Mouse (Mus musculus) intestine, embryonic 15.5 days (tissue): ENCODE measurements at regions not wholly inside any gene's neighbourhood (a gene's known extent, or its start where the extent isn't known, plus 50 kb on each side); places are given as distances from the start of the nearest gene placed in this dataset.

ENCODE experiments used
- ATAC-seq: fragments of 200-750 bp; cut with Nextera tagmentation; 2 replicates; pipeline ENCODE4 v1.8.0; 2017; ENCODE audit warnings: moderate TSS enrichment, moderate library complexity
- H3K27ac ChIP-seq: fragments of 300-500 bp; sonication (generic); 2 replicates; pipeline ENCODE4 v1.5.1; 2015; ENCODE audit warnings: mild to moderate bottlenecking, inconsistent platforms
- H3K27me3 ChIP-seq: fragments of 300-500 bp; sonication (generic); replicated peaks from 2 replicates; pipeline ENCODE4 v1.6.1; 2015; ENCODE audit warnings: inconsistent platforms
- H3K36me3 ChIP-seq: fragments of 300-500 bp; sonication (generic); 2 replicates; pipeline ENCODE4 v1.6.1; 2015; ENCODE audit warnings: inconsistent platforms
- H3K4me1 ChIP-seq: fragments of 300-500 bp; sonication (generic); replicated peaks from 2 replicates; pipeline ENCODE4 v1.6.1; 2015; ENCODE audit warnings: inconsistent platforms
- H3K4me2 ChIP-seq: fragments of 300-500 bp; sonication (generic); replicated peaks from 2 replicates; pipeline ENCODE4 v1.6.1; 2015; ENCODE audit warnings: mild to moderate bottlenecking, inconsistent platforms
- H3K4me3 ChIP-seq: fragments of 300-500 bp; sonication (generic); replicated peaks from 2 replicates; pipeline ENCODE4 v1.5.1; 2015; ENCODE audit warnings: inconsistent platforms
- H3K9ac ChIP-seq: fragments of 300-500 bp; sonication (generic); 2 replicates; pipeline ENCODE4 v1.6.1; 2015; ENCODE audit warnings: inconsistent platforms
- H3K9me3 ChIP-seq: fragments of 300-500 bp; sonication (generic); 2 replicates; pipeline ENCODE4 v1.6.1; 2016; ENCODE audit warnings: inconsistent platforms
- WGBS: fragments of 180-500 bp; shearing (Covaris S2); methylation state at CpG from one replicate; pipeline ENCODE4 v1.1.7; 2015; 5-methylcytosine and 5-hydroxymethylcytosine counted together

DNA sequence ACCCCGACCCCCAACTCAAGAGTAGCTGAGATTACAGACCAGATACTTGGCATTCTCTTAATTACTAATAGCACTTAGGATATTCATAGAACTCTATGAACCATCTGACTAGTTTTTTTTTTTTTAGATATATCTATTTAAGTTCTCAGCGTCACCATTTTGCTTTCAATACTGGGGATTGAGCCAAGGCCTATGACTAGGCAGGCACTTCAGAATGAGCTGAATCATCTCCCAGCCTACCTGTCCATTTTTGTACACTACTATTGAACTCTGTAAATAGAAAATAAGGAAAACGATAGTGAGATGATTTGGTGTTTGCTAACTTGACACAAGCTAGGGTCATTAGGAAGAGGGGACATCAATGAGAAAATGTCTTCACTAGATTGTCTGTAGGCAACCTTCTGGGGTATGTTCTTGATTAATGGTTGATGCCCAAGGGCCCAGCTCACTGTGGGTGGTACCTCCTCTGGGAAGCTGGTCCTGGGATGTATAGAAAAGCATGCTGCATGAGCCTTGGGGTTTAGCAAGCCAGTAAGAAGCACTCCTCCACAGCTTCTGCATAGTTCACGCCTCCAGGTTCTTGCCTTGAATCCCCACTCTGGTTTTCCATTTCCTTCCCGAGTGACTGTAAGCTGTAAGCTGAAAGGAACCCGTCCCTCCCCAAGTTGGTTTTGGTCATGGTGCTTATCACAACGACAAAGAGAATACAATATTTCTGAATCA is 603.5 kb upstream of the Arpp21 start:
- Histone ChIP-seq H3K27ac (no peak overlapping the region), H3K36me3 (no peaks in the 10 kb centered on the region), H3K27me3 (no peaks in the 10 kb centered on the region), H3K9me3 (no peaks in the 10 kb centered on the region), H3K4me3 (no peak overlapping the region), H3K4me2 (no peak overlapping the region), H3K9ac (no peak overlapping the region), H3K4me1 (no peaks in the 10 kb centered on the region)
- 74% methylated on average over 7 of the region's 7 CpGs for WGBS
- no peak for ATAC-seq

DNA sequence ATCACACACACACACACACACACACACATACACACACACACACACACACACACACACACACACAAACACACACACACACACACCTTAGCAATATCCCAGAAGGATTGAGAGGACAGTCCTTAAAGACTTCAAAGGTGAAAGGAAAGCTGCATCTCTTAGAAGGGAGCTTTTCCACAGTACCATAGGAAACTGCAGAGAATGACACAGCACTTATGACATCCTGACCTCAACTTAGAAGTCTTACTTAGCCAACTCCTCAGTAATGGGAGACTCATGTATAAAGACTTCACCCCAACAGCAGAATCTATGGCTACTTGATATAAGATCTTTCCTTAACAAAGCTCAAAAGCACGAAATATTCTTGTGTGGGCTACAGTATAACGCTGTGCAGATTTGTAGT is 601.8 kb upstream of the Arpp21 start:
- Histone ChIP-seq H3K9me3 (no peaks in the 10 kb centered on the region), H3K36me3 (no peaks in the 10 kb centered on the region), H3K4me1 (no peaks in the 10 kb centered on the region), H3K9ac (no peak overlapping the region), H3K4me2 (no peak overlapping the region), H3K4me3 (no peak overlapping the region), H3K27me3 (no peaks in the 10 kb centered on the region), H3K27ac (no peak overlapping the region)
- 93% methylated on average over 2 of the region's 2 CpGs for WGBS
- no peak for ATAC-seq

DNA sequence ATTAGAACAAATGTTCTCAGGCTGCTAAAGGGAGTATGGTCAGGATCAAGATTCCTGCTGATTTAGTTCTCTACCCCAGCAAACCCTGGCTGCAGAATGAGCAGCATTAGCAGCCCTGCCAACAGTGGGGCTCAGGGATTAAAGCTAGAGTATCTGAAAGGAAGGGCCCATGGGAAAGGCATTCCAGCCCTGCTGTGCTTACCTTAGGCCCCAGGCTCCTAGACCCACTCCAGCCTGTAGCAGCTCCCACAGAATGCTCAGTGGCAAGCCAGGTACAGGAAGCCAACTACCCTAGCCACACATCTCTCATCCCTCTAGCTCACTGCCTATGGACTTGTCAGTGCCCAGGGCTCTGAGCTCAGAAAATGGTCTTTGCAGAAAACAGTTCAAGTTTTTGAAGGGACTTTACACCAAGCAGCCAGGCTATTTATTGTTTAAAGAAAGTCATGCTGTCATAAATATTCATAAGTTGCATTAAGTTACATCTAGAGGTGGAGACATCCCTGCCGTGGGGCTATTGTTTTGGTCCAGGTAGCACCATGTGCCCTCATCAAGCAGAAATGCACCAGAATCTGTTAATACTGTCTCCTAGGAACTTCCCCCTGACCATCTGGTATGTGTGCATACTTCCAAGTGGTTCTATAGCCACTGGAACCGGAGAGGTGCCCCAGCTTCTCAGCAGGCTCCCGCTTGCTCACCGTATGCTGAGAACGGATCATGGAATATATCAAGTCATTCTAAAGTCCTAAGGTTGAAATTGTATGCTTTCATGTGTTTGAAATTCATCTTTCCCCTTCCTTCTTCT is 598.9 kb upstream of the Arpp21 start:
- 85% methylated on average over 5 of the region's 5 CpGs for WGBS
- Histone ChIP-seq H3K27me3 (no peaks in the 10 kb centered on the region), H3K36me3 (no peaks in the 10 kb centered on the region), H3K4me3 (no peak overlapping the region), H3K4me2 (no peak overlapping the region), H3K27ac (no peak overlapping the region), H3K9me3 (no peaks in the 10 kb centered on the region), H3K4me1 (no peaks in the 10 kb centered on the region), H3K9ac (no peak overlapping the region)
- ATAC-seq: no peak

DNA sequence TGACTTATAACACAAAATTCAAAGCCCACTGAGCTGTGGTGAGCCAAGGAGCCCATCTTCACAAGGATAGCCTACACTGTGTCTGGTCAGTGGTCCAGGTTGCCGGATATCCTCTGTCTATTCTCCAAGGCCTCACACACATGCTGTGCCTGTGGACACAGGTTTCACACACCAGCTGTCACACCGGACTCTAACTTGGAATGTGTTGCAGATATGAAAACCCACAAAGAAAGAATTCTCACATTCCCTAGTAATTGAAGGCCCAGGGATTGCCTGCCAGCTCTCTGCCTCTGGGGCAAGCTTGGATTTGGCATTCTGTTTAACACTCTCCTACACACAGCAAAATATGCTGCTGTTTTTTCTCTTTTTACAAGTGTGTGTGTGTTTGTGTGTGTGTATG is 595.4 kb upstream of the Arpp21 start:
- H3K27ac ChIP-seq: no peak overlapping the region
- H3K9me3 ChIP-seq: no peaks in the 10 kb centered on the region
- 88% methylated on average over 2 of the region's 2 CpGs for WGBS
- H3K27me3 ChIP-seq: no peaks in the 10 kb centered on the region
- no peaks in the 10 kb centered on the region for H3K4me1 ChIP-seq
- H3K36me3 ChIP-seq: no peaks in the 10 kb centered on the region
- H3K9ac ChIP-seq: no peak overlapping the region
- no peak overlapping the region for H3K4me3 ChIP-seq
- ATAC-seq: no peak
- H3K4me2 ChIP-seq: no peak overlapping the region

DNA sequence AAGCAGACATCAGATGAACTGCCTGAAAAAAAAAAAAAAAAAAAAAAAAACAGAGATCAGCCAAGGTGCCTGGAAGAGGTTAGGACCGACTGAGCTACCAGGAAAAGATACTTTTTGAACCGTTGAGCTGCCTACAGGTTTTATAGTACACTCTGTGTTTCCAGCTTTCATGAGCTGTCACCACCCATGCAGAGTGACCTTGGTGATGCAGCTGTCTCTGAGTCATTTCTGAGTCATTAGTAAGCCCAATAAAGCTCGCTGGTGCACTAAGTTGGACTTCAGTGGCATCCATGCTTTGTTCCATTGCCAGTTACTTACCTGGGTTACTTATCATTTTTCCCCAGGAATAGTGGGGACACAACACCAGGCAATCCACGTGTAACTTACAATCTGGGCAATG is 592.9 kb upstream of the Arpp21 start:
- Histone ChIP-seq H3K9me3 (no peaks in the 10 kb centered on the region), H3K4me1 (no peaks in the 10 kb centered on the region), H3K4me3 (no peak overlapping the region), H3K27ac (no peak overlapping the region), H3K27me3 (no peaks in the 10 kb centered on the region), H3K4me2 (no peak overlapping the region), H3K9ac (no peak overlapping the region), H3K36me3 (no peaks in the 10 kb centered on the region)
- whole genome bisulfite sequencing: 69% methylated on average over 4 of the region's 4 CpGs
- no peak for ATAC-seq

DNA sequence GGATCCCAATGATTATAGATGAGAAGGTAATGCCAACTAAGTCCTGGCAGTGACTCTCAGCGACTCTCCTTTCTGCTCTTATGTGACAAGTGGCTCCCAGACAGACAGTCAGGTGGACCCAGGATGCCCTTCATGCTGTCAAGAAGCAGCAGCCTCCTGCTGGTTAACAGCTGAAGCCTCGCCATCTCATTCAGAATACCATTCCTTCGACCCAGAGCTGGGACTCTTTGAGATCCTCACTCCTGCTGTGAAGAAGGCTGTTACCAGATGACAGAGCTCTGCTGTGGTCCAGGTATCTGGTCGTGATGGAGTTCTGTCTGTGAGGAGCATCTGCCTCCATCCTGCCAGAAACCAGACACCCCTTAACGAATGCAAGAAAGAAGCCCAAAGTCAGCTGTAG is 590.9 kb upstream of the Arpp21 start:
- no peak overlapping the region for H3K27ac ChIP-seq
- no peaks in the 10 kb centered on the region for H3K9me3 ChIP-seq
- no peak overlapping the region for H3K4me2 ChIP-seq
- H3K4me3 ChIP-seq: no peak overlapping the region
- H3K4me1 ChIP-seq: no peaks in the 10 kb centered on the region
- H3K36me3 ChIP-seq: no peaks in the 10 kb centered on the region
- no peak for ATAC-seq
- 38% methylated on average over 5 of the region's 5 CpGs for WGBS
- H3K27me3 ChIP-seq: no peaks in the 10 kb centered on the region
- H3K9ac ChIP-seq: no peak overlapping the region

DNA sequence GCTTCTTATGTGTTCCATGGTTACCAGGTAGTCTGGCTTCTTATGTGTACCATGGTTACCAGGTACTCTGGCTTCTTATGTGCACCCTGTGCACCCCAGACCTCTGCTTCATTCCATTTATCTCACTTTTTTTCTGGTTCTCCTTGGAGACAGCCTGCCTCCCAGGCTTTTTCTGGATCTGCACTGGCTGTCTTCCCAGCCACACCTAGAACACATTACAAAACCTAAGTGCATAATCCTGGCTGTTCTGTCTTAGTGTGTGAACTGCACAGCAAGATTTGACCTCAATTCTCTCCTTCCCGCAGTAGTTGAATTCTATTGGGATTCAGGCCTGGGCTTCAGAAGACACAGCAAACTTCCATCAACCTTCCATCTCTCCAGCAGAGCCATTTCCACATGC is 586.2 kb upstream of the Arpp21 start:
- Histone ChIP-seq H3K4me2 (no peak overlapping the region), H3K4me1 (no peaks in the 10 kb centered on the region), H3K4me3 (no peak overlapping the region), H3K9ac (no peak overlapping the region), H3K9me3 (no peaks in the 10 kb centered on the region), H3K36me3 (no peaks in the 10 kb centered on the region), H3K27ac (no peak overlapping the region), H3K27me3 (no peaks in the 10 kb centered on the region)
- 90% methylated on average over 1 of the region's 1 CpGs for WGBS
- ATAC-seq: no peak

DNA sequence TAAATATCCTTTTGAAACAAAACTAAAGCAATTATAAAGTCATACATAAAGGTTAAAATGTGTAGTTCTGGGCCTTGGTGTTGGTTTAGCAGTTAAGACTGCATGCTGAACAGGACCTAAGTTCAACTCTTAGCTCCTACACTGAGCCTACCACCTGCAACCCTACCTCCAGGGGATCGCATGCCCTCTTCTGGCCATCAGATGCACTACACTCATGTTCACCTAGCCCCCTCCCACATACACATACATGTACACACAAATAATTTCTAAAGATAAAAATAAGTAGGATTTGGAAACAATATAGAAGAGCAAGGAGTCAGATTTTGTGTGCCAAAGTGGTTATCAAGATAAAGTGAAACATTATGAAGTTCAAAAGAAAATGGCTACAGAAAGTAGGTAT is 576.2 kb upstream of the Arpp21 start:
- no peak overlapping the region for H3K9ac ChIP-seq
- no peaks in the 10 kb centered on the region for H3K27me3 ChIP-seq
- 44% methylated on average over 1 of the region's 1 CpGs for WGBS
- H3K9me3 ChIP-seq: no peaks in the 10 kb centered on the region
- no peak overlapping the region for H3K4me3 ChIP-seq
- H3K36me3 ChIP-seq: no peaks in the 10 kb centered on the region
- H3K4me1 ChIP-seq: no peaks in the 10 kb centered on the region
- H3K27ac ChIP-seq: no peak overlapping the region
- no peak for ATAC-seq
- no peak overlapping the region for H3K4me2 ChIP-seq

DNA sequence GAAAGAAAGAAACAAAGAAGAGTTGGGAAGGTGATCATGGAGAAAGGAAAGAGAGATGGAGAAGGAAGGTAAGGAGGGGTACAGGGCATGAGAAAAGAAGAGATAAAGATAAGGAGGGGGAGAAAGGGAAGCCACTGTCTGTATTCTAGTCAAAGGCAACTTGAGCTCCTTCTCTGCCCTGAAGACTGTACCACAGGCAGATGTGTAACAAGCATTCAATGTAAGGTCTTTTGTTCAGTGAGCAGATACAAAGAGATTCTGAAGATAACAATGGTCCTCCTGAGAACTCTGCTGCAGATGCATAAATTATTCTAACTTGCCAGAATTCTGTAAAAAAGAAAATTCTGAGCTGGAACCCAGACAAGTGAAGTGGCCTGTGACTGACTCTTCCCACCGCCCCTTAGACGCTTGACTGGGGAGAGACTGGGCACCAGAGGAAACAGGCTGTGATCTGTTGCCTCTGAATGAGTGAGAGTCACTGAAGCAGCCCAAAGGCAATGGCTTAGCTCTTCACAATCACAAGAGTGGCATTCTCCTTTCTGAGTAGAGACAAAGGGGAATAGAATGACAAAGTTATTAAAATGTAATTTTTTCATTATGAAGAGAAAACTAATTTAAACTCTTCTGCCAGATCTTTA is 564.0 kb upstream of the Arpp21 start:
- no peak overlapping the region for H3K4me2 ChIP-seq
- no peak overlapping the region for H3K9ac ChIP-seq
- no peaks in the 10 kb centered on the region for H3K4me1 ChIP-seq
- H3K4me3 ChIP-seq: no peak overlapping the region
- H3K27me3 ChIP-seq: no peaks in the 10 kb centered on the region
- no peaks in the 10 kb centered on the region for H3K9me3 ChIP-seq
- 66% methylated on average over 2 of the region's 2 CpGs for whole genome bisulfite sequencing
- ATAC-seq: no peak
- H3K27ac ChIP-seq: no peak overlapping the region
- no peaks in the 10 kb centered on the region for H3K36me3 ChIP-seq

DNA sequence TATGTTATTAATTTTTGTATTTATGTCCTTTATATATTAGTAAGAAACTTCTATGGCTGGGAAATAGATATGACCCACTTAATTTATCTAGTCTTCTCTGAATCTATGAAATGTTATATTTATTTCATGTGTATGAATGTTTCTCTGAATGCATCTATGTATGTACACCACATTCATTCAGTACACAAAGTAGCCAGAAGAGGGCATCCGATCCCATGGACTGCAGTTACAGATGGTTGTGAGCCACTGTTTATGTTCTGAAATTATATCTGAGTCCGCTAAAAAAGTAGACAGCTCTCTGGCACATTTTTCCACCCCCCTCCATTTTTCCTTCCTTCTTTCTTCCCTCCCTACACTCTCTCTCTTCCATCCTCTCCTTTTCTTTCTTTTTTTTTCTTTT is 557.8 kb upstream of the Arpp21 start:
- 64% methylated on average over 2 of the region's 2 CpGs for WGBS
- Histone ChIP-seq H3K36me3 (no peaks in the 10 kb centered on the region), H3K4me3 (no peak overlapping the region), H3K9ac (no peak overlapping the region), H3K9me3 (no peaks in the 10 kb centered on the region), H3K27me3 (no peaks in the 10 kb centered on the region), H3K4me2 (no peak overlapping the region), H3K4me1 (no peaks in the 10 kb centered on the region), H3K27ac (no peak overlapping the region)
- ATAC-seq: no peak

DNA sequence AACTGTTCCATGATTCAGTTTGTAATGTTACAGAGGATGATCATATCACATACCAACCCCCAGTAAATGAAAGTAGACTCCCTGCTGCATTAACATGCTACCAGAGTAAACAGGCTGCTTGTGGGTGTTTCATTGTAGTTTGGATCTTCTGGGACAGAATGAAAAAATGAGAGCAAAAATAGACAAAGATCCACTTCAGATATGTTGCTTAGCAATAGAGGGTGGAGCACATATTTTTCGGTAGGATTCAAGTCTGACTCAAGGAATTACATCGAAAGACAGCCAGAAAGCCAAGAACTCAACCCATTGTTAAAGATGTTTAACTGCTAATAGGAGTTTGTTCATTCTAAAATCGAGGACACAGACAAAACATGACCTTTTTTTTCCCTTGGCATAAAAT is 536.2 kb upstream of the Arpp21 start:
- no peak overlapping the region for H3K4me3 ChIP-seq
- no peak for ATAC-seq
- H3K36me3 ChIP-seq: no peaks in the 10 kb centered on the region
- H3K27ac ChIP-seq: no peak overlapping the region
- H3K4me1 ChIP-seq: no peaks in the 10 kb centered on the region
- 75% methylated on average over 3 of the region's 3 CpGs for WGBS
- no peaks in the 10 kb centered on the region for H3K27me3 ChIP-seq
- H3K4me2 ChIP-seq: no peak overlapping the region
- H3K9ac ChIP-seq: no peak overlapping the region
- no peaks in the 10 kb centered on the region for H3K9me3 ChIP-seq

DNA sequence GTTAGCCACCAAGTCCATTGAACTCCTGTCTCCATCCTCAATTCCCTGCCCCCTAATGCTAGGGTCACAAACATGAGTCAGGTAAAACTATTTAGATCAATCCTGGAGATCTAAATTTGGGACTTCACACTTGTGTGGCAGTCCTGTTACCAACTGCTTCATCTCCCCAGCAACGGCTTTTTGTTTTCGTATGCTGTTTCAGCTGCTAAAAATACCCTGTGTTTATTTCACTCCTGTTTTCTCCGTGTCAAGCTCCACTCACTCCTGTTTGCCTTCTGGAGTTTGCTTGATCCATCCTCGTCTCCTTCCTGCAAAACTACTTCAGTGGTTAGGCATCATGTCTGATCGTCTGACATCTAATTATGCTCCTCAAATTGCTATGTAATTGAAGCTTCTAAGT is 508.9 kb upstream of the Arpp21 start:
- no peaks in the 10 kb centered on the region for H3K9me3 ChIP-seq
- no peak overlapping the region for H3K4me3 ChIP-seq
- H3K36me3 ChIP-seq: no peaks in the 10 kb centered on the region
- no peak overlapping the region for H3K4me2 ChIP-seq
- no peaks in the 10 kb centered on the region for H3K27me3 ChIP-seq
- WGBS: 63% methylated on average over 5 of the region's 5 CpGs
- no peak for ATAC-seq
- no peaks in the 10 kb centered on the region for H3K4me1 ChIP-seq
- no peak overlapping the region for H3K27ac ChIP-seq
- H3K9ac ChIP-seq: no peak overlapping the region
